Mouse (Mus musculus) lung, embryonic 15.5 days (tissue): ENCODE measurements around the gene Ints13. TPM values are rescaled to one million over a fixed set of nuclear protein-coding genes. Genes with fewer than 3 reads are reported as not detected.

Experiments used
- polyA plus RNA-seq: library from polyadenylated mRNA; unstranded; fragments of >200 nt; fragmentation: Nextera tagmentation; extraction: Ambion mirVana; gene quantifications from 2 replicates; pipeline ENCODE4 v1.2.1, GENCODE M21; 2015

Ints13 gene
- polyA plus RNA-seq, 1 experiment from 2014 or later = 77.9 TPM

Other genes starting within 250 kb of the Ints13 start
- gene Itpr2, start 75.6 kb downstream of the Ints13 start, polyA plus RNA-seq = 15.3 and 18.8 TPM in 2 replicates
- gene Fgfr1op2, start 632 bp downstream of the Ints13 start, polyA plus RNA-seq = 98.1 and 101 TPM in 2 replicates
- gene Med21, start 64.7 kb upstream of the Ints13 start, polyA plus RNA-seq = 156 and 157 TPM in 2 replicates
- 28.2 and 29.9 TPM in 2 replicates for gene Tm7sf3, start 65.0 kb upstream of the Ints13 start, polyA plus RNA-seq
- 14.8 and 15.5 TPM in 2 replicates for gene Stk38l, start 147.2 kb upstream of the Ints13 start, polyA plus RNA-seq
- gene Arntl2, start 218.2 kb upstream of the Ints13 start, polyA plus RNA-seq = 5.3 and 5.6 TPM in 2 replicates